Mouse (Mus musculus): Measurements from ENCODE around the gene Acaa1a. TPM values are rescaled to one million over a fixed set of nuclear protein-coding genes. Genes with fewer than 3 reads are reported as not detected.

Gene Acaa1a
- polyA plus RNA-seq, 1 experiment from 2014 or later: 72.5 TPM

GRCm38 (mm10) chr9:119378231-119378630 lies 38.8 kb downstream of the Acaa1a start:
- WGBS (ENCODE audit: insufficient replicate concordance): 85% methylated on average over 4 of the region's 4 CpGs
- H3K27me3 ChIP-seq (ENCODE audit: control insufficient read depth, insufficient read depth, low read length): no peaks in the 10 kb centered on the region
- ATAC-seq (replicated peaks; ENCODE audit: insufficient number of reproducible peaks, low FRiP score, low TSS enrichment): no peak
- no peak overlapping the region for H3K27ac ChIP-seq (ENCODE audit: low read depth, low read length)
- peaks cover 2% of the 10 kb centered on the region; the same call in 1 of the 2 replicates for H3K4me1 ChIP-seq (ENCODE audit: control insufficient read depth, insufficient read depth, low read length)
- no peak overlapping the region for H3K9ac ChIP-seq (ENCODE audit: low read depth, low read length)
- no peaks in the 10 kb centered on the region for H3K36me3 ChIP-seq (ENCODE audit: control insufficient read depth, insufficient read depth, low read length)
- no peaks in the 10 kb centered on the region for H3K9me3 ChIP-seq (replicated peaks; ENCODE audit: control insufficient read depth, low read length)
- no peak overlapping the region for H3K4me3 ChIP-seq (ENCODE audit: low read depth, low read length)
- H3K4me2 ChIP-seq: no peak overlapping the region

DNA sequence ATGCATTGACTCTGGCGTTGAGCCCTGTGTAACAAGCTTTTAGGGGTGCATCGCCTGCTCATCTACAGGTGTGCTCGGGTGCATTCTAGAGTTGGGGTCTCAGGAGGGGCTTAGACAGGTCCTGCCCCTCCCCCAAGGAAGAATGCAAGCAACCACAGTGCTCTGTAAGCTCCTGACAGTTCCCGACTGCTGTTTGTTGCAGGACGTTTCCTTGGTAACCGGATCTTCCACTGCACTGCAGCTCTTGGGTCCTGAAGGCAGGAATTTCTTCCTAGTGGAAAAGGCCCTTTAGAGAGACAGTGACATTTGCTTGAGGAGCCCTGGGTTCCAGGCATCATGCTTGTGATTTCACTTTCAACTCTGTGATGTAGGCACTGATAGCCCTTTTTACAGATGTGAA lies 43.1 kb downstream of the Acaa1a start:
- no peak overlapping the region for H3K4me3 ChIP-seq (ENCODE audit: low read depth, low read length)
- no peak for ATAC-seq (replicated peaks; ENCODE audit: insufficient number of reproducible peaks, low FRiP score, low TSS enrichment)
- H3K27me3 ChIP-seq (ENCODE audit: control insufficient read depth, insufficient read depth, low read length): no peaks in the 10 kb centered on the region
- no peak overlapping the region for H3K27ac ChIP-seq (ENCODE audit: low read depth, low read length)
- no peak overlapping the region for H3K4me2 ChIP-seq
- H3K9ac ChIP-seq (ENCODE audit: low read depth, low read length): no peak overlapping the region
- no peaks in the 10 kb centered on the region for H3K9me3 ChIP-seq (replicated peaks; ENCODE audit: control insufficient read depth, low read length)
- H3K36me3 ChIP-seq (ENCODE audit: control insufficient read depth, insufficient read depth, low read length): no peaks in the 10 kb centered on the region; the same call in 1 of the 2 replicates
- H3K4me1 ChIP-seq (ENCODE audit: control insufficient read depth, insufficient read depth, low read length): peaks cover 2% of the 10 kb centered on the region; the same call in 1 of the 2 replicates
- 54% methylated on average over 6 of the region's 6 CpGs for WGBS (ENCODE audit: insufficient replicate concordance)

GRCm38 (mm10) chr9:119388956-119389355 lies 49.5 kb downstream of the Acaa1a start:
- no peak for ATAC-seq (replicated peaks; ENCODE audit: insufficient number of reproducible peaks, low FRiP score, low TSS enrichment)
- Histone ChIP-seq H3K4me1 (ENCODE audit: control insufficient read depth, insufficient read depth, low read length) (no peaks in the 10 kb centered on the region), H3K27ac (ENCODE audit: low read depth, low read length) (no peak overlapping the region), H3K9me3 (replicated peaks; ENCODE audit: control insufficient read depth, low read length) (no peaks in the 10 kb centered on the region), H3K9ac (ENCODE audit: low read depth, low read length) (no peak overlapping the region), H3K27me3 (ENCODE audit: control insufficient read depth, insufficient read depth, low read length) (no peaks in the 10 kb centered on the region), H3K4me3 (ENCODE audit: low read depth, low read length) (no peak overlapping the region), H3K4me2 (no peak overlapping the region), H3K36me3 (ENCODE audit: control insufficient read depth, insufficient read depth, low read length) (no peaks in the 10 kb centered on the region; the same call in 1 of the 2 replicates)
- WGBS (ENCODE audit: insufficient replicate concordance): 42% methylated on average over 5 of the region's 5 CpGs

GRCm38 (mm10) chr9:119390214-119390613 lies 50.7 kb downstream of the Acaa1a start:
- WGBS (ENCODE audit: insufficient replicate concordance): 71% methylated on average over 2 of the region's 2 CpGs
- no peak overlapping the region for H3K4me3 ChIP-seq (ENCODE audit: low read depth, low read length)
- no peaks in the 10 kb centered on the region for H3K27me3 ChIP-seq (ENCODE audit: control insufficient read depth, insufficient read depth, low read length)
- no peaks in the 10 kb centered on the region for H3K36me3 ChIP-seq (ENCODE audit: control insufficient read depth, insufficient read depth, low read length)
- no peak overlapping the region for H3K9ac ChIP-seq (ENCODE audit: low read depth, low read length)
- no peak overlapping the region for H3K4me2 ChIP-seq
- H3K27ac ChIP-seq (ENCODE audit: low read depth, low read length): no peak overlapping the region
- H3K4me1 ChIP-seq (ENCODE audit: control insufficient read depth, insufficient read depth, low read length): no peaks in the 10 kb centered on the region
- no peak for ATAC-seq (replicated peaks; ENCODE audit: insufficient number of reproducible peaks, low FRiP score, low TSS enrichment)
- no peaks in the 10 kb centered on the region for H3K9me3 ChIP-seq (replicated peaks; ENCODE audit: control insufficient read depth, low read length)

DNA sequence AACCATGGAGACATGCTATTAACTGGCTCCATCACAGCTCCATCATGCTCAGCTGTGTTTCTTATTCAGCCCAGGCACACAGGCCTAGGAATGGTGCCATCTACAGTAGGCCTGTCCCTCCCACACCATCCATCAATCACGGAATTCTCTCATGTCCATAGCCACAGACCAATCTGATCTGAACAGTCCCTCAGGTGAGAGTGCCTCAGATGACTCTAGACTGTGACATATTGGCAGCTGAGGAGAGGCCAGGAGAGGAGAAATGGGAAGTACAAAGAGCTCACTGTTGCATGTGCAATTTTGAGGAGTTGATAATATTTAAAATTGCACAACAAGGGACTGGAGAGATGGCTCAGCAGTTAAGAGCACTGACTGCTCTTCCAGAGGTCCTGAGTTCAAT lies 55.3 kb downstream of the Acaa1a start:
- H3K27me3 ChIP-seq (ENCODE audit: control insufficient read depth, insufficient read depth, low read length): no peaks in the 10 kb centered on the region
- H3K9ac ChIP-seq (ENCODE audit: low read depth, low read length): no peak overlapping the region
- no peak overlapping the region for H3K4me3 ChIP-seq (ENCODE audit: low read depth, low read length)
- 87% methylated on average over 1 of the region's 1 CpGs for WGBS (ENCODE audit: insufficient replicate concordance)
- H3K27ac ChIP-seq (ENCODE audit: low read depth, low read length): no peak overlapping the region
- ATAC-seq (replicated peaks; ENCODE audit: insufficient number of reproducible peaks, low FRiP score, low TSS enrichment): no peak
- H3K4me1 ChIP-seq (ENCODE audit: control insufficient read depth, insufficient read depth, low read length): no peaks in the 10 kb centered on the region
- no peaks in the 10 kb centered on the region for H3K9me3 ChIP-seq (replicated peaks; ENCODE audit: control insufficient read depth, low read length)
- H3K4me2 ChIP-seq: no peak overlapping the region
- no peaks in the 10 kb centered on the region for H3K36me3 ChIP-seq (ENCODE audit: control insufficient read depth, insufficient read depth, low read length)

Other genes starting within 250 kb of the Acaa1a start
- gene Plcd1, start 246.2 kb upstream of the Acaa1a start, polyA plus RNA-seq (2014; fragmentation: Nextera tagmentation; extraction: Ambion mirVana): 18.0 and 18.2 TPM in 2 replicates
- gene Dlec1, start 237.2 kb upstream of the Acaa1a start, polyA plus RNA-seq (2014; fragmentation: Nextera tagmentation; extraction: Ambion mirVana): 0.31 and 0.56 TPM in 2 replicates
- 0.50 TPM in 1 of 2 replicates, not detected in the other for gene Acaa1b, start 182.6 kb upstream of the Acaa1a start, polyA plus RNA-seq (2014; fragmentation: Nextera tagmentation; extraction: Ambion mirVana)
- not detected in 2 replicates for gene Gm47289, start 180.5 kb upstream of the Acaa1a start, polyA plus RNA-seq (2014; fragmentation: Nextera tagmentation; extraction: Ambion mirVana)
- gene Slc22a13, start 130.6 kb upstream of the Acaa1a start, polyA plus RNA-seq (2014; fragmentation: Nextera tagmentation; extraction: Ambion mirVana): not detected in 2 replicates
- gene Oxsr1, start 17.2 kb upstream of the Acaa1a start, polyA plus RNA-seq (2014; fragmentation: Nextera tagmentation; extraction: Ambion mirVana): 9.9 and 11.9 TPM in 2 replicates
- 12.5 and 13.3 TPM in 2 replicates for gene Myd88, start 1.7 kb downstream of the Acaa1a start, polyA plus RNA-seq (2014; fragmentation: Nextera tagmentation; extraction: Ambion mirVana)
- gene Xylb, start 17.7 kb downstream of the Acaa1a start, polyA plus RNA-seq (2014; fragmentation: Nextera tagmentation; extraction: Ambion mirVana): 2.2 and 2.4 TPM in 2 replicates
- gene Slc22a14, start 25.9 kb downstream of the Acaa1a start, polyA plus RNA-seq (2014; fragmentation: Nextera tagmentation; extraction: Ambion mirVana): not detected in 2 replicates
- gene Acvr2b, start 62.4 kb downstream of the Acaa1a start, polyA plus RNA-seq (2014; fragmentation: Nextera tagmentation; extraction: Ambion mirVana): 26.9 and 29.1 TPM in 2 replicates
- 19.4 and 20.2 TPM in 2 replicates for gene Exog, start 105.3 kb downstream of the Acaa1a start, polyA plus RNA-seq (2014; fragmentation: Nextera tagmentation; extraction: Ambion mirVana)
- 8.0 and 8.6 TPM in 2 replicates for gene Scn5a, start 239.3 kb downstream of the Acaa1a start, polyA plus RNA-seq (2014; fragmentation: Nextera tagmentation; extraction: Ambion mirVana)

All from heart, embryonic 11.5 days (tissue).